Mouse (Mus musculus) E14TG2a.4 (cell line): ENCODE data around the gene Nacc1.

Source experiments
- CTCF ChIP-seq: conservative IDR thresholded peaks from 2 replicates; pipeline ENCODE4 v1.5.1; 2014; ENCODE audit warnings: low read length
- NANOG ChIP-seq: IDR thresholded peaks from 2 replicates; pipeline ENCODE4 v1.6.1; 2014; ENCODE audit warnings: borderline replicate concordance, low read length, mixed read lengths
- POU5F1 ChIP-seq: IDR thresholded peaks from 2 replicates; pipeline ENCODE4 v1.6.1; 2014; ENCODE audit warnings: low read length, borderline replicate concordance

- TF ChIP-seq CTCF (no peak), POU5F1 (no peak), NANOG (peak; percentile 76)
These were observed 37.4 kb downstream of the Nacc1 start for GRCm38 (mm10) chr8:84650213-84650612.
